Mouse (Mus musculus): ENCODE measurements at regions not wholly inside any gene's neighbourhood (a gene's known extent, or its start where the extent isn't known, plus 50 kb on each side); places are given as distances from the start of the nearest gene placed in this dataset.

DNA sequence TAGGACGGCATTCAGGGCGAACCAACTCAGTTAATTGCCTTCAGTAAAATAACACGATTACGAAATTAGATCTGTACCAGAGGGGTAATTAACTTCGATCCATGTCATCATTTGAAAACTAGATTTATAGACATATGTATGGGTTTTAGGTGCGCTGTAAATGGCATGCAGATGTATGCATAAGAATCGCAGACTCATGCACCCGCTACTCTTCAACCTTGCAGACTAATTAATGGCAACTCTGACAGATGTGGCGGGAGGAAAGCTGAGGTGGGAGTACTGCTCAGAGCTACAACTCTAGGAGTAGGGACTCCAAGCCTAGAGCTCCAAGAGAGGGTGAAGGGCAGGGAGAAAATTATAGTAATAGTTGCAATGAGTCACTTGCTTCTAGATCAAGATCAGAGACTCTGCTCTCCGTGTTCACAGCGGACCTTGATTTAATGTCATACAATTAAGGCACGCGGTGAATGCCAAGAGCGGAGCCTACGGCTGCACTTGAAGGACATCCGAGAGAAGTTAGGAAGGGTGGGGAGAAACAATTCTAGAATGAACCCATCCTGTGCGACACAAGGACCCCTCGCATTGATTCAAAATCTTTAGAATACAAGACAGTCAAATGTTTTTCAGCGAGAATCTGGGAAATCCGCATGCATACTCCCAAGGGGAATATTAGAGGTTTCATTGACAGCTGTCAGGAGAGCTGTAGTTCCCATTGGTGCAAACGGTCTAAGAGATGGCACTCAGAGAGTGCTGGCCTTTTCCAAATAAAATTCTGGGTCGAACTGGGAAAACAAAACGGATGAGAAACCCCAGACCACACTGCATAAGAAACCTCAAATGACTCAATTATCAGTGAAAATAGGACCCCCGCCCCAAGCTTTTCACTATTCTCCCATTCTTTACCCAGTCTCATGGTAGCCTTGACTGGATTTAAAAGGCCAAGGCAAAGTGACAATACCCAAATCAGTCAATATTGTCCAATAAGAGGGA lies 152.6 kb upstream of the Cypt12 start:
- no peak for DNase-seq (ENCODE audit: extremely low read depth, insufficient read length, low spot score)

DNA sequence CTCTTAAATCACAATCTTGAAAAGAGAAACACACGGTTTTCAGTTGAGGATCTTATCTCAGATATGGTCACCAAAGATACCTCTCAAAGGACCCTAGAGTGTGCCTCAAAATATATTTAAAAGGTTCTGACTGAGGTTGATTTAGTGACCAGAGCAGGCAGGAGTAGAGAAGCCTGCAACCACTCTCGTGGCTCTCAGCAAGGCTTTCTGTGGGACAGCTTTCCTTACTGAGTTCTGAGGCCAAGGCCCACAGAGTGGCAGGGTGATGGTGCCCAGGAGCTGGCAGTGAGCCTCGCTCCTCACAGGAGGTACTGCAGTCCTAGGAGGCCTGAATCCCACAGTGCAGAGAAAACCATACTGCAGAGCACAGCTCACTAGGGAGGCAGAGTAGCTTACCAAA lies 151.4 kb upstream of the Cypt12 start:
- no peak for DNase-seq (ENCODE audit: extremely low read depth, insufficient read length, low spot score)

DNA sequence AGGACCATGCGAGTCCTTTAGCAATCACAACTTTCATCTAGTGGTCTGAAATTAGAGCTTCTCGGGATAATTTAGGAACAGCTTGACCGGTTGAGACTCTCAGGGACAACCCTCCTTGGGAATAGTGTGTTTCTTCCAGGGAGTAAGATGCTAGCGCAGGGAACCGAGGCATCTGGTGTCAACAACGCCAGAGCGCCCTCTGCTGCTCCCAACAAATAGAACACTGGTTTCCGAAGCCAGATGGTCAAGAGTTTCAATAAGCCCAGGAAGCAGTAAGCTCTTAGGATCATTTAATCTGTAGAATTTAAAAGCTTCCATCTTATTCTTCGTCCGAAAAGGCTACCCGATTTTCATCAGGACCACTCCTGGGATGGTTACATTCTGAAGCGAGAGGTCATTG lies 149.8 kb upstream of the Cypt12 start:
- peak; percentile 11 for DNase-seq (ENCODE audit: extremely low read depth, insufficient read length, low spot score)

DNA sequence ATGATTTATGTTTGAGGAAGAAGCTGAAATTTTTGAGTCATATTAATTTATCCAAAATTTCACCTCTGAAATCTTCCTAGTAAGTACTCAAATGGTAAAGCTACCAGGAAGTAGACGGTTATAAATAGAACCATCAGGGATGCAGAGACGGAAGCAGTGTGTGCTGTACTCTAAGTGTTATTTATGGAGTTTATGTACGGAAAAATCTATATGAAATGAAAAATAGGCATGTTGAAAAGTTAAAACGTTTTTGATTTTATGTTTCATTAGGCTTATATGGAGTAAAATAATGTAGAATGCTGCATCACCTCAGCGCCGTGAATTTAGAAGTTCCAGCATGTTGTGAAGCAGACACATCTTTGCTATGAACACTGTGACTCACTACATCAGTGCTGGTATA lies 149.1 kb upstream of the Cypt12 start:
- DNase-seq (ENCODE audit: extremely low read depth, insufficient read length, low spot score) = no peak

DNA sequence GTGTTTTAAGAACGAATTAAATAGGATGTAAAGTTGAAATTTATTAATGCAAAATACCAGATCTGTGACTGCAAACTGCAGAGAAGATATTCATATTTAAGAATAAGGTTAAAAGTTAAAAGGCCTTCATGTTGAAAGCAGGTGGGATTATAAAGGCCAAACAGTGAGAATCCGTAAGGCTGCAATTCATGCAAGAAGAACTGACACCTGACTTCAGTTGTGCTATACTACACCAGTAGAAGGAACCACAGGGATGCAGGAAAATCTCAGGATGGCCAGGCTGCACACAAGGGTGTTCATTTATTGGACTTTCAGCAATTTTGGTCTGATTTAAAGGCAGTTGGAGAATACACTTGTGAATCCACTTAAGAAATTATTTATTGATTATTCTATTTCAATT lies 147.4 kb upstream of the Cypt12 start:
- DNase-seq (ENCODE audit: extremely low read depth, insufficient read length, low spot score) = no peak

DNA sequence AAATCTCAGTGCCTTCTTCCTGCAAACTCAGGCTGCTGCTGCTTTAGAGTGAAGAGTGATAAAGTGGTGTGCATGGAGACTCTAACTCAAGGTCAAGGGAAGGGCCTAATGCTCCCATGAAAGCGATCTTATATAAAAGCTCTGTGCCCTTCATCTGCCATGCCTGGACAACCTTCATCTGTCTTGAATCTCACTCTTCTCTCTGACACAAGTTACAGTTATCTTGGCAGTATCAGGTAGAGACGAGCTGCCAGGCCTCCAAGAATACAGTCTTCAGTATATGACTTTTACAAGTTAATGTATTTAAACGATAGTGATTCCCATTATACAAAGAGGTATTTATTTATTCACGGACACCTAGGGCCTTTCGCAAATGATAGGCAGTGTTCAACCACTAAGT lies 146.7 kb upstream of the Cypt12 start:
- DNase-seq (ENCODE audit: extremely low read depth, insufficient read length, low spot score) = no peak

DNA sequence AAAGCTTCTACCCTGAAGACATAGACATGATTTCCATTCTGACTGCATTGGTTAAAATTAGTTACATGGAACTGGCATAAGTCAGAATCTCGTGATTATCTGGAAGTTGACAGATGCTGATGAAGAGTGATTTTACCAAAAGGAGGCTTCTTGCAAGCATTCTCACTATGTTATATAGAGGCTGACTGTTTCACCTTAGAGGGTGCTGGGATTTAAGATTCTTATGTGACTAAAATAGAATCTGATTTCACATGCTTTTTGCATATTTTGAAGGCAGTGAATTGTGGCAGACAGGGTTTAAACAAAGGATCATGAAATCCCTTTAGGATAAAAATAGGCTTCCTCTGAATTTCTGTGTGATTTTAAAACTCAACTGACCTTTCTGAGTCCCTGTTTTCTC lies 143.0 kb upstream of the Cypt12 start:
- DNase-seq (ENCODE audit: extremely low read depth, insufficient read length, low spot score) = no peak

DNA sequence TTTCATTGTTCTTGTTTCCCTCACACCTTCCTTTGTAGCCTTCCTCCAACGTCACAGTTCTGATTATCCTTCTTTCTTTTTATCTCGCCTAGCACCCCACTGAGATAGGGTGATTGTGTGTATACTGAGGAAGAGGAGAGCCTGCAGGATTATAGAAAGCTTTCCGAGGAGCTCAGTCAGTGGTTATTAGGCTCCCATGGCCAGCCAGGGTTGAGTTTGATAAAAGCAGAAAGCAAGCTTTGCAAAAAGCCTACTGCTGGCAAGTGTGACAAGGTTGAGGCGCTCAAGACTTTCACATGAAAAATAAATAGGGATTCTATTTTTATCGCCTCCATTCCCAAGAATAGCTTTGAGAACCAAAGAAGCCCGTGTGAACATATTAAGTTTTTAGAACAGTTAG lies 136.9 kb upstream of the Cypt12 start:
- DNase-seq (ENCODE audit: extremely low read depth, insufficient read length, low spot score) = no peak

DNA sequence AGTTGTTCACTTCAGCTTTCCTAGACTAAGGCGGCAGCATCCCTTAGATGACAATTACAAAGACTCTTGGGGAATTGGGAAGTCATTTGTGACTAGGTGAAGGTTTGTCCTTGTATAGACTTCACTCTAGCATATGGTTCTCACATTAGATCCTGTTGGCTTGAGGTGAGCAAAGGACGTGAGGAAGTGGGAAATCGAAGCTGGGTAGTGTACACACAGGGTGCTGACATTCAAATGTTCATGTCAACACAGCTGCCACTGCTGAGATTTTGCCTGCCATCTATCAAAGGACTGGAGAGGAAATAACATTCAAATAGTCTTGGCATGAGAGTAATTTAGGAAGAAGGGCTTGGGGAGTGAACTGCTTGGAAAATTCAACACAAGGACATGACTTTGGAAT lies 124.0 kb upstream of the Cypt12 start:
- no peak for DNase-seq (ENCODE audit: extremely low read depth, insufficient read length, low spot score)

DNA sequence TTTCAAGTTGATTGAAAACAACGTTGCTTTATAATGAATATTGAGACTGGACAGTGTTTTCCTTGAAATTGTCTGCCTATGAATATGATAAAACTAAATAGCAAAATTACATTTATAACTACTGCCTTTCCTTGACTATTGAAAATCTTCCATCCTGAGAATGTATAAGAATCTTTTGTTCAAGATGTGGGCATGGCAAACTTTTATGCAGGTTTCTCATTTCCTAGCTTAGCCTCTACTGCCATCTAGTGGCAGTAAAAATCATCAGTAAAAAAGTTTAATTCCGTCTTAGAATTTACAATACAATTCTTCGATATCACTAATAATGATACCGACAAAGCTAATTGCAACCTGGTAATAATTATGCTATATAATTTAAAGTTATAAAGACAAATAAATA lies 123.5 kb upstream of the Cypt12 start:
- no peak for DNase-seq (ENCODE audit: extremely low read depth, insufficient read length, low spot score)

DNA sequence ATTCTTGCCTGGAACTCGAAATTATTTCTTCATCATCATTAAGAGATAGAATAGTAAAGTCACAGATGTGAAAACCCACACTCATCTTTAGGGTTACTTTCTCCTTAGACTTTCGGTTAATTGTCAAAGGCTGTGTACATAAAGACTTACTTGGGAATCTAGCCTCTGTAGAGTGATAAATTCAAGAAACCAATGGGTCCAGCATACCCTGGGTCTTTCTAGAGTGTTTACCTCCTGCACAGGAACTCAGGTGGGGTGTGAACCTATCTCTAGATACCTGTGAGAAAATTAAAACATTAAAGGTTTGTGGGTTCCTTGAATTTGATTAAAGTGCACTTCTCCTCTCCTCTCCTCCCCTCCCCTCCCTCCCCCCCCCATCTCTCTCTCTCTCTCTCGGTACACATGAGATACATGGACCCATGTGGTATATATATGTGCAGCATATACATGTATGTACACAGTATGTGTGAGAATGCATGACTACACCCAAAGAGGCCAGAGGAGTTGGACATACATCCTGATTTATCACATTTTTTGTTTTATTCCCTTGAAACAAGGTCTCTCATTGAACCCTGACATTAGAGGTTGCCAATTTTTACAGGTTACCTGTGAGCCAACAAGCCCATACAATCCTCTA lies 122.8 kb upstream of the Cypt12 start:
- DNase-seq (ENCODE audit: extremely low read depth, insufficient read length, low spot score) = no peak

DNA sequence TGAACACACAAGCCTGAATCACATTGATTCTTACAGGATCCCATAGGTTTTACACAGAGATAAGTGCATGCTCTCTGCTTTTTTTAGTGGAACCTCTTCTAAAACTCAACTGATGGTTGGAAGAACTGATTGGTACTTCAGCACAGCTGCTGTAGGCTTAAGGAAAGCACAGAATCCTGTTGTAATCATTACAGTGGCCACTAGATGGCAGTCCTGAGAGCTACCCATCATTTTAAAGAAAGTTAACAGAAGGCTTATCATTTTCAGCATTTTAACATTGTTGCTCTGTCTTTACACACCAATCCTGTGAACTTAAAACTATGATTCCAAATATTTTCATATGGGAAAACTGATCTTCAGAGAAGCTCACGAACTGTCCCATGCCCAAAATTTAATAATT lies 113.5 kb upstream of the Cypt12 start:
- no peak for DNase-seq (ENCODE audit: extremely low read depth, insufficient read length, low spot score)

DNA sequence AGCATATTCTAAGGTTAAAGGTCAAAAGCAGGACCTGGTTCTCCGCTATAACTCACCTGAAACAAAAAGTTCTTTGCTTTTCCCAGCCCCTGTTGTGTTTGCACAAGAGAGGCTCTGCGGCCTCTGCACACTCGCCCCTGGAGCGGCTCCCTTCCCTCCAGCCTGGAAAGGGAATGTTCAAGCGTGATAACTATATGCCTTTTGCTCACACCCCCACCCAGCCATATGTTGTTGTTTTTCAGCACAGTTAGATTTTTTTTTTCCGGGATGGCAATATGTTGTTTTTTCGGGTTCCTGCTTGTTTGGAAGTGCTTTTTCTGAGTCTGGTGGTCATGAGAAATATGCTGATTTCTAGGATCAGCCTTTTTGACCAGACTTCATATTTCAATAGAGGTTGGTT lies 100.6 kb upstream of the Cypt12 start:
- no peak for DNase-seq (ENCODE audit: extremely low read depth, insufficient read length, low spot score)

DNA sequence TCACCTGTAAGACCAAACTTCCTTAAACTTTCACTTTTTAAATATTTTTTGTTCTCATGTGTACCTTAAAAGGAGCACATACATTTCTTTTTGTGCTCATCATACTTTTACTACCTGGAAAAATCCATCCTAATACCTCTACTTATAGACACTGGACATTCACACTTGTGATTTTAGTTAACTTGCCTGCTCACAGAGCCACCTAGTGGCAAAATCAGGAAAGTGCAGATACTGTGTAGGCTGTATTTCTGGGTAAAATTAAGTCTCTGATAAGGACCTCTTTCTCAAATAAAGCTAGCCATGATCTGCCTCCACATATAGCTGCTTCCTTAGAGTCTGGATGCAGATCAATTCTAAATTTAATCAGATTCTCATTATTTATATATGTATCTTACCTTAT lies 100.0 kb upstream of the Cypt12 start:
- DNase-seq (ENCODE audit: extremely low read depth, insufficient read length, low spot score) = peak; percentile 5

DNA sequence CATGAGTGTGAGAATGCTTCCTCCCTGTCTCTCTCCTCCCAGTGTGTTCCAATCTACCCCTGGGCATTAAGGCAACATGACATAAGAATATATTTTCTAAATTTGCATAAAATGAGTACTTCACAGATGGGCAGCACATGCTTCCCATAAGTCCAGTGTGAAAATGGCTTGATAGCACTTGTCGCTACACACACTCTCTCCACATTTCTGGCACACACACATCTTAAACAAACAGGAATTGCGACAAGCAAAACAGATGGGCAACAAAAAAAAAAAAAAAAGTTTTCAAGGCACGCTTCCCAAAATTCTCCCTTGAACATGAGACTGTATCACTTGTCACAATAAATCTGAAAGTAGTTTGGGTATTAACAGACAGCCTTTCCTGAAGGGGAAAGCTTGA lies 85.8 kb upstream of the Cypt12 start:
- DNase-seq (ENCODE audit: extremely low read depth, insufficient read length, low spot score) = no peak

DNA sequence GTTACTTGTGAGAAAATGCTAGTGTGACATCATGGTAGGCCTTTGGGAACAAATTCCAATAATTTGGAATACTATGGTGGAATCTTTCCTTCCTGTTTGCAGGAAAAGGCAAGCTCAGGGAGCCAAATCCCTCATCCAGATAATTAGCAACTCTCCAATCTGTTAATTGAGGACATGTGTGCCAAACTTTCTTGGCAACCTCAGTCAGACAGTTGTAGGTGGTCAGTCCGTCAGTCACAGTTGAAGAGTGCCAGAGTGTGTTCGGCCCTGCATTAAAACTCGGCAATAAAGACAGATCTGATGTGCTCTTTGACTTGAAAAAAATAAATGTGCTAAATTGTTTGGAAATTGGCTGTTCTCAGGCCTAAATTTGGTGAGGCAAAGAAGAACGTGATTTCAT lies 83.1 kb upstream of the Cypt12 start:
- DNase-seq (ENCODE audit: extremely low read depth, insufficient read length, low spot score) = no peak

DNA sequence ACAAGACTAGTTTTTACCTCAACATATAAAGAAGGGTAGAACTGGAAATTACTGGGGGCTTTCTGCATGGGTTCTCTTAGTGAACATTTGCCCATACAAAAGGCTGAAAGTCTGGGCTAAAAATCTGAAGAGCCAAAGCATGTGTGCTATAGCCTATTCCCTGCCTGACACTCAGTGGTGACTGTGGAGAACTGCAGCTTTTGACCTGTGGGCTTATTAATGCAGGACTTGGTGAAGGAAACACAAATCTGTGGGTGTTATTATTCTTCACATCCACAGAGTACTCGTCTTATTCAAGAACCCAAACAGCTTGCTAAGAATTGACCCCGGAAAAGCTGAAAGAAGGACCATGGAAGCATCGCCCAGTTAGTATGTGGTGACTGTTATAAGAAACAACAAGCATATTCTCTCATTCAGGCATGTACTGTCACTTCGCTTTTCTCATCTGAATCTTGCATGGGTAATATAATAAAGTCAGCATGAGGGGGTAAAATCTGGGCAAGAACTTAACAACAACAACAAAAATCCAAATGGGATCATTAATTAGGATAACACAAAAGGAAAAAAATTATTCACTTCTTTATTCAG lies 77.2 kb upstream of the Cypt12 start:
- DNase-seq (ENCODE audit: extremely low read depth, insufficient read length, low spot score) = no peak

DNA sequence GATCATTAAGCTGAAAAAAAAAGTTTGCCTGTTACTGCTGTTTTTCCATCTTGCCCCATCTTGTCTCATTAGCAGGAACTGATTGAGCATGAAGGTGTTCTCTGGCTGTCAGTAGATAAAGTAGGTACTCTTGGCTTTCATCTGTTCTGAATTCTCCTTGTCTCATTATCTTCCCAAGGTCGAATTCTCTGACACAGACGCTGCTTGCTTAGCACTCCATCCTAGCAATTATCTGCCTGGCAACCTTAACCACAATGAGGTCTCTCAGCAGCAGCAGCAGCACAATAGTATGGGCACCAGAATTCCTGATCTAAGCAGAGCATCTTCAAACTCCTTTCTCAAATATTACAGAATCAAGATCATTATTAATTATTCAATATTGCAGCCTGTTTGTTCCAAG lies 52.3 kb upstream of the Cypt12 start:
- no peak for DNase-seq (ENCODE audit: extremely low read depth, insufficient read length, low spot score)

DNA sequence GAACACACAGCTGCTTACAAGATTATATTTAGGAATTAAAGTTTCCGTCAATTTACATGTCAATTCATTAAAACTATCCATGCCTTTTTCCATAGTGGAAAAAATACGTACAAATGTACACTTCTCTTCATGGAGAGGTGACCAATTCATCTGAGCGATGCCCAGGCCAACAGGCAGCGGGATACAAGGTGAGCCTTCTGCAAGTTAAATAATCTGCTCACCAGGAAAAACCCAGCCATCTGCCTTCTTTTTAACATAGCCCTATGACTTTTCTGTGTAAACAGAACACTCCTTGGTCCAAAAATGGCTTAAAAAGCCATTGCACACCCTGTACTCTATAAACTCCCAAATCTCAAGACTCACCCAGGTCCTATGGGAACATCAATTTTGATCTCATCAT lies 51.5 kb upstream of the Cypt12 start:
- no peak for DNase-seq (ENCODE audit: extremely low read depth, insufficient read length, low spot score)

Data from 3134 (cell line).